Mouse (Mus musculus): ENCODE data around the gene Bbs7.
A peak's percentile ranks its signal among the peaks of the same experiment; 100 is the strongest.
"Not testable (repeated sequence)": the region's sequence is repeated elsewhere in the genome, so short reads cannot be mapped to it uniquely, and the experiment has no call there.

Gene Bbs7

GRCm38 (mm10) chr3:36613202-36613907 lies at the start of gene Bbs7:
TSS of gene Bbs7 (minus strand) at chr3:36613477.
- peak; percentile 88 to 92 for DNase-seq

GRCm38 (mm10) chr3:36645245-36645559 lies 31.9 kb upstream of the Bbs7 start:
- DNase-seq, result not testable (repeated sequence)

- DNase-seq, result no peak
These were observed 31.4 kb upstream of the Bbs7 start for GRCm38 (mm10) chr3:36644554-36645244.

- no peak for DNase-seq
These were observed 30.1 kb upstream of the Bbs7 start for GRCm38 (mm10) chr3:36643354-36643753.

- DNase-seq, result no peak
These were observed 29.5 kb upstream of the Bbs7 start for GRCm38 (mm10) chr3:36642736-36643135.

- DNase-seq, result no peak
These were observed 27.5 kb upstream of the Bbs7 start for GRCm38 (mm10) chr3:36640787-36641186.

- DNase-seq, result peak; percentile 44 to 49
These were observed 22.2 kb upstream of the Bbs7 start for GRCm38 (mm10) chr3:36635449-36635848.

GRCm38 (mm10) chr3:36626803-36627202 lies 13.5 kb upstream of the Bbs7 start:
- no peak for DNase-seq

GRCm38 (mm10) chr3:36618181-36618580 lies 4.9 kb upstream of the Bbs7 start:
- no peak for DNase-seq

- peak; percentile 35 to 42 for DNase-seq
These were observed 605 bp upstream of the Bbs7 start for GRCm38 (mm10) chr3:36613908-36614255.

- DNase-seq, result no peak
These were observed 590 bp downstream of the Bbs7 start for GRCm38 (mm10) chr3:36612687-36613086.

- DNase-seq, result no peak
These were observed 7.1 kb downstream of the Bbs7 start for GRCm38 (mm10) chr3:36605894-36606783.

GRCm38 (mm10) chr3:36599773-36600172 lies 13.5 kb downstream of the Bbs7 start:
- not testable (repeated sequence) for DNase-seq

GRCm38 (mm10) chr3:36598811-36599210 lies 14.5 kb downstream of the Bbs7 start:
- DNase-seq, result no peak

GRCm38 (mm10) chr3:36571827-36572378 lies 41.4 kb downstream of the Bbs7 start, which contains the start of gene Ccna2:
TSS of gene Ccna2 (minus strand) at chr3:36572150.
- DNase-seq, result peak; percentile 97 to 98

- DNase-seq, result no peak
These were observed 41.9 kb downstream of the Bbs7 start for GRCm38 (mm10) chr3:36571361-36571826.

- DNase-seq, result no peak
These were observed 43.4 kb downstream of the Bbs7 start for GRCm38 (mm10) chr3:36569836-36570235.

GRCm38 (mm10) chr3:36563666-36564065 lies 49.6 kb downstream of the Bbs7 start:
- DNase-seq, result no peak

- no peak for DNase-seq
These were observed 53.7 kb downstream of the Bbs7 start for GRCm38 (mm10) chr3:36559606-36560005.

- no peak for DNase-seq
These were observed 55.7 kb downstream of the Bbs7 start for GRCm38 (mm10) chr3:36557601-36558000.

- peak; percentile 96 for DNase-seq
These were observed 60.8 kb downstream of the Bbs7 start, which contains the start of gene Exosc9 for GRCm38 (mm10) chr3:36552406-36553047. TSS of gene Exosc9 (plus strand) at chr3:36552606.

- DNase-seq, result peak in 1 of 2 experiments; percentile 15
These were observed 61.4 kb downstream of the Bbs7 start for GRCm38 (mm10) chr3:36551851-36552384.
